Mouse (Mus musculus) adipocyte (in vitro differentiated cells): ENCODE measurements around the gene Prkg1.
A peak's percentile ranks its signal among the peaks of the same experiment; 100 is the strongest.

ENCODE experiments used
- DNase-seq: peaks from one replicate; pipeline ENCODE4 v3.0.0-alpha.2; 2016; ENCODE audit warnings: low spot score

Prkg1 gene

DNA sequence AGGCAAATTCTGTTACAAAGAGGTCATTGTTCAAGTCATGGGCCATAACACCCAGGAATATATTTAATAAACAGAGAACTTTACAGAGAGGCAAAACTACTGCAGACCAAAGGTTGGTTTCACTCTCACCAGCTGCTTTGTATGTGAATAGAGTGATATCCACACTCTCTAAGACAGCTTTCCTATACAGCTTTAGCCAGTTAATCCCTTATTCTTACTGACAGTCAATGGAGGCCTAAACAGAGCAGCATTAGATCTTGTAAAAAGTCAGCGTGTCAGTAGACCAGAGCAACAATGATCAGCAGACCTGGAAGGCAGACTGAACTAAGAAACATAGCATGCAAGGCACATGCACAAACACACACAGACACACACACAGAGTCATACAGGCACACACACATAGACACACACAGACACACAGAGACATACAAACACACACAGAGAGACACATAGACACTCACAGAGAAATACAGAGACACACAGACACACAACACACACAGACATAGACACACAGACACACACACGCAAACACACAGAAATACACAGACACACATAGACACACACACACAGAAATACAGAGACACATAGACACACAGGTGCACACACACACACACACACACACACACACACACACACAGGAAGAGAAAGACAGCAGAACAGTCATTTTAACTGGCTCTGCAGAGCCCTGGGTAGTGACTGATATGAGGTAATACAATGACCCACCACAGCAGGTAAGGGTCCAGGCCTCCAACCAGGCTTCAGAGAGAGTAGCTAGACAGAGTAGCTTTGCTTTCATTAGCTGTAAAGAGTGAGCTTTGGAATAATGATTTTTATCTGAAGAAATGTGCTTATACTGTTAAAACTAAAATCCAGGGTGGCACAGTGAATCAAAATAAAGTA, 723.6 kb downstream of the Prkg1 start:
- DNase-seq, result no peak

DNA sequence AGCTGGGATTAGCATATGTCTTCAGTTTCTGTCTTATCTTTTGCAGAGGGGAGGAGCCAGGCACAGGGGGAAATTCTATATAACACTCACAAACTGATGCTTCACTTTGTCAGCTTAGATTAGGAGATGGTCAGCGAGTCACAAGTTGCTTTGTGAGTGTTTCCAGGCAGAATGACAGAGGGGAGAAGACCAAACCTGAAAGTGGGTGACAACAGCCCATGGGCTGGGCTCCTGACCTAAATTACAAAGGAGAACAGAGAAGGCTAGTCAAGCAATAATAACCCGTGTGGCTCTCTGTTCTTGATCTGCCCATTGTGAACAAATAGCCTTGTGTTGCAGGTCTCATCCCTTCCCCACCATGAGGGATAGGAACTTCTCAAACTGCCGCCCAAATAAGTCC, 725.9 kb downstream of the Prkg1 start:
- DNase-seq, result no peak

DNA sequence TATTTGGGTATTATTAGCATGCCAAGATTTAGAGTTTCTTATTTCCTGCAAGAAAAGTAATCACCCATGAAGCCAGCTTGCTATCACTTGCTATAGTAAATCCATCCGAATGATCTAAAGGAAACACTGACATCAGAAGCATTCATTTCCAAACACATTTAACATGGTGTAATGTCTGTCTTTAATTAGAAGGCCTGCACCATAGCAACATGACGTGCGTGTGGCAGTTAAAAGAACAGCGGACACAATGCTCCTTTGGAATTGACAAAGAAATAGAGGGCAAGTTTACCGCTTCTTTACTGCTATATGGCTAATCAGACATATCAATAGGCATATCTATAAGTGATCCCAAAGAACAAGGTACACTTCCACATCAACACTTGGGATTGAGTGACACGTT, 733.2 kb downstream of the Prkg1 start:
- DNase-seq, result no peak

DNA sequence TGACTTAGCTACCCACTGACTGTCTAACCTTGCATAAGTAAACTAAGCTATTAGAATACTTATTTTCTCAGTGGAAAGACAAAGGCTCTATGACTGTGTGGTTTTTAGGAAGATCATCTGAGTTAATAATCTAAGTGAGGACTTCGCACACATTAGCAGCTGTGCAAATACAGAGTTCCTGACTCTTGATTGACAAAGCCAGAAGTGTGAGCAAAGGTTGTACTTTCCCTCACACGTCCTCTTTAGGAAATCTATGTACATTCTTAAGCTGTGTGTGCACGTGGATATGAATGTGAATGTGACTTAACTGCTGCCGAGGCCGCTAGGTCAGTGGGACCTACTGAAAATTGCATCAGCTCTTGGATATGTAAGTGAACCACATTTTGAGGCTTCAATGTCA, 738.0 kb downstream of the Prkg1 start:
- DNase-seq, result no peak

DNA sequence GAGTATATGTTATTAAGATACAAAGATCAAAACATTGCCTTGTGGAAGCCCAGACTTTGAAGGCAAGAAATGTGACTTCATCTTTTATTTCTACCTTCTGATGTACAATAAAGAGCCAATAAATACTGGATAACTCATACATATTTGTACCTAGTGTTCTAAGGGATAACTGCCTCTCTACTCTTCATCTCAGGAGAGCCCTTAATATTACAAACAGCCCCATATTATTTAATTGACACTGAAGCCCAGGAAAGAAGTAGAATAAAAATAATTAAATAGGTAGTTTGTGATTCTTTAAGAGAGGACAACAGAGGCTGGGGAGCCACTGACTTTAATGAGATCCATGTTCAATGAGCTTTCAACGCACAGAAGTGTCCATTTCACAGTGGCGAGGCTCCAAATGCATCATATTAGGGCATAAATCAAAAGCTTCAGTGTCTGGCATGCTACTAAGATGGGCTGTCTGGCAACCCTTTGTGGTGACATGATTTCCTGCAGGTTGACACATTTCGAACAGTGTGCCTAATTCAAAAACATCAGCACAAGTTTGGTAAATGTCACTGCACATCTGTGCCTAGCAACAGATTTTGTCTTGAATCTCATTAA, 753.2 kb downstream of the Prkg1 start:
- DNase-seq, result no peak

DNA sequence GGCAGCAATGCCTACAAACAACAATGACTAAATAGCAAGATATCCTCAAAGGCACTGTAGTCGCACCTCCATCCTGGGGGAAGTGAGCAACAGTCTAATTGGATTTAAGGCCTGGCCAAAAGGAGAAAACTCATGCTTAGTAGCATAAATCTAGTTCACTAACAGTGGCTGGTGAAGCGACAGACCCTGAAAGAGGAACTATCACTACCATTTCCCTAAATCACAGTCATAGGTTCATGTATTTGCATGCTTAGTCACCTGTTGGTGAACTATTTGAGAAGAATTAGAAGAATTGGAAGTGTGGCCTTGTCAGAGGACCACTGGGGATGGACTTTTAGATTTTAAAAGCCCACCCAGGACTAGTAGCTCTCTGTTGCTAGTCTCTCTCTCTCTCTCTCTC, 766.3 kb downstream of the Prkg1 start:
- no peak for DNase-seq

DNA sequence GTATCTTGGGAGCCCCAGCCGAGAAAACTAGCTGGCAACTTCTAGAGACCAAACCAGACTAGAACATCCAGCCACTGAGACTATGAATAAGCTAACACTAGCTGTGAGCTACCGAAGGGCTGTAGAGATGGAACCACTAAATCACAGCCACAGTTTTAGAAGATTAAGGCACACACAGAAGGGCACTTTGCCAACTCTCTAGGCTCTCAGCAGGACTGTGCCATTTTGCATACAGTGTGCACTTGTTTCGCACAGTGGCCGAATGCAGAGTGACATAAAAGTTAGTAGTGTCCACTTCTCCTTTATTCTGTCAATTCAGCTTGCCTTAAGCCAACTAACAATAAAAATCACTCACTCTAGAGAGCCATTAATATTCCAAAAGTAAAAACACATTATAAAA, 774.4 kb downstream of the Prkg1 start:
- no peak for DNase-seq

DNA sequence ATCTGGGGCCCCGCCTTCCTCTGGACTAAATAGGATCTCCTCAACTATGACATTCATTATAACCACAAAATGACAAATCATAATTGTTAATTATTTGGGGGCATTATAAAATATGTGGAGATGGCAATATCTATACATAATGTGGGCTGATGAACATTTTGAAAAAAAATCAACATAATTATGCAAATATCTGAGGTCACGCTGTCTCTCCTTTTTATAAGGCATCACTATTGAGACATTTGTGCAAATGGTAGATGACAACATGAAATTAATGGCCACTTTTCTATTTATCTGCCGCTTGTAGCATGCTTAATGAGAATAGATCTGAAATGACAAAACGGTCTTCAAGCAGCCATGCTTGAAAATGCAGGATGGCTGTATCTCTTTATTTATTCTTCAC, 782.4 kb downstream of the Prkg1 start:
- no peak for DNase-seq

DNA sequence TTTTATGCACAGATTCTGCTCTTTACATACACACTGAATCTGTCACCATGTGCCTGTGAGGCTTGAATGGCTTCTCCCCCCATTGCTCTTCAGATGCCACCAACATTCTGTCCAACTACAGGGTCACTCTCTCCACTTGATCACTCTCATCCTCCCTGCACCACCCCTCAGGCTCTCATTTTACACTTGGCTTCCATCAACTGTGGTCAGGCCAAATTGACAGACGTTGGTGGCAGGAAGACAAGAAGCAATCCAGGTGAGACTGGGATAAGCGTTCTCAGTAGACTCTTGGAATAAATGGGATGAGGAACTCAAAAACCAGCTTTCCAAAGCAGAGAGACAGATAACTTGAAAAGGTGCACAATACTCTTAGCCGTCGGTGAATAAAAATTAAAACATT, 786.7 kb downstream of the Prkg1 start:
- DNase-seq, result no peak

DNA sequence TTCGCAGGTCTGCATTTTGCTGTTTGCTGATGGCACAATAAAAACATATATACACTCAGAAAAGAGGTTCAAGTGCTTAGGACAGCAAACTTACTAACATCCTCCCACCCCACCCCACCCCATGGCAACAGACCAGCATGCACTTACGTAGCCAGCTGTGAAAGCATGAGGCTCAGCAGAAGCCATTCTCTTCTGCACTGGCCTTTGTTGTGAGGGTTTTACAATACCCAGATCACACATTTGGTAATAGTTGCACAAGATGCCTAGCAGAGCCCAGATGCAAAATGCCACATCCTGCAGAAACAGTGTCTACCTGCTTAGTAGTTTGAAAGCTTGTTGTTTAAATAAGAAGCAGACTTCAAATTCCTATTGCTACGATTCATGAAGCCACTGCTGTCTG, 814.2 kb downstream of the Prkg1 start:
- no peak for DNase-seq

DNA sequence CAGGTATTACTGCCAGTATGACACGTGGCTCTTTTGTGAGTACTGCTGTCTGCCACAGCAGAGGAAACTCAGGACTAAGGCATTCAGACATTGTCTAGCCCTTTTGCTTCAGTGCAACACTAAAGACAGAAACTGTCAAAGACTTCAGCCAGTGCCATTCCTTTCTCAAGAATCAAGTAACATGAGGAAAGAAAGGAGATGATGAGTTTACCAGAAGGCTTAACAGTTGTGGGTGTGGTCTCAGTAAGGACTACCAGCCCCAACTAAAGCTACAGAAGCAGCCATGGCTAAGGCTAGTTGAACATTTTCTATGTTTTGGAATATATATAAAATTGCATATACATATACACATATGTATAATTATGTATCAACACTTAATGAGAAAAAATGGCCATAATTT, 816.6 kb downstream of the Prkg1 start:
- no peak for DNase-seq

DNA sequence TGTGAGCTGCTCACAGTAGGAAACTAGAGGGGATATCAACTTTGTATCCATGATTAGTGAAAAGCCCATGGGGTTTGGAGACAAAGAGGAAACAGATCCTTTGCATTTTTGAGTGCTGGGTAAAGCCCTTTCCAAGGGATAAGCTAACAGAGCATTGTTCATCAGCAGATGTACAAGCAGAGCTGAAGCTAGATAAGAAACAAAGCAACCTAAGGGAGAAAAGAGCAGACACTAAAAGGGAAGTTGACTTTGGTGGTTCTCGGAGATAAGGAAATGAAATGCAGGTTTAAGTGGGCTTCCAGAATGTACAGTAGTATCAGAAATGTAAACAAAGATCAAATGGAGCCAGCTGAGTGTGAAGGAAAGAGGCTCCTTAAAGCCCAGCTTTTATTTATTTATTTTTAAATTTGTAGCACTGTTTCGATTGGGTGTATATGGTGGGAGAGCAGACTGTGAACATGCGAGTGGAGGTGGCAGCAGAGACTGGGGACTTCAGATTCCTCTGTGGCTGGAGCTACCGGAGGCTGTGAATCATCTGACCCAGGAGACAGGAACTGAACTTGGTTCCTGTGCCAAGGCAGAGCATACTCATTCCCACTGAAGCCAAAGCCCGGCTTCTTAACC, 822.4 kb downstream of the Prkg1 start:
- DNase-seq, result peak; percentile 11

DNA sequence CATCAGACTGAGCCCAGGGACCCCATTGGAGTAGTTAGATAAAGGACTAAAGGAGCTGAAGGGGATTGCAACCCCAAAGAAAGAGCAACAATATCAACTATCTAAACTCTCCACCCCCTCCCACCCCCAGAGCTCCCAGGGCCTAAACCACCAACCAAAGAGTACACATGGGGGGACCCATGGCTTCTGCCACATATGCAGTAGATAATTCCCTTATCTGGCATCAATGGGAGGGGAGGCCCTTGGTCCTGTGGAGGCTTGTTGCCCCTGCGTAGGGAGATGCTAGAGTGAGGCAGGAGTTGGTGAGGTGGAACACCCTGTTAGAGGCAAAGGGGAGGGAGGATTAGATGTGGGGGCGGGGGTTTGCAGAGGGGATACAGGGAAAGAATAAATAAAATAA, 826.8 kb downstream of the Prkg1 start:
- no peak for DNase-seq

DNA sequence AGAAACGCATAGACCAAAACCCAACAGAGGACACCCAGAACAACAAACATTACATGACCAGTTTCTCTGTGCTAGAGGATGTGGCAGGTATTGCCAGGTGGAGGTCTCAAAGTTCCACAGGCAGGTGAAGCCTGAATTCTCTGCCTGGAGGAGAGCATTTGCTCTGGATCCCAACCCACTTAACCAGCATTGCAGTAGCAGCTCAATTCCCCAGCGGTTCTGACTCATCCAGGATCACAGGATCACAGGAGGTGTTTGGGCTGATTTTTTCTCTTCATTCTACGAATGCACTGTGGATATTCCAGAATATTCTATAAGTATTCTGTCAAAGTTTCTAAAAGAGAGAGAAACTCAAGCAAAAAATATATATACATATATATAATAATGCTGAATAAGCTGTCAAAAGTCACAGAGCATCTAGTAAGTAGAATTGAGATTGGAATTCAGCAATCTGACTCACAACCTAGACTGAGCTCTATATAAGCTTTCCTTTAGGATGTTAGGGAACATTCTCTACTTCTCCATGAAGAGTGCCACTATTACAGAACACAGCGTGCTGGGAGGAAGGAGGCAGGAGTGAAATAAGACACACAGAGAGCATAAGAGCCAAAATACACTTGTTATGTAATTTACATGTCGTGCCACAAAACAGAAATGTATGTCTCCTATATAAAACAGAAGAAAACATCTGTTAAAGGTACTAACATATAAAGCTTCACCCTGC, 833.2 kb downstream of the Prkg1 start:
- DNase-seq, result no peak

DNA sequence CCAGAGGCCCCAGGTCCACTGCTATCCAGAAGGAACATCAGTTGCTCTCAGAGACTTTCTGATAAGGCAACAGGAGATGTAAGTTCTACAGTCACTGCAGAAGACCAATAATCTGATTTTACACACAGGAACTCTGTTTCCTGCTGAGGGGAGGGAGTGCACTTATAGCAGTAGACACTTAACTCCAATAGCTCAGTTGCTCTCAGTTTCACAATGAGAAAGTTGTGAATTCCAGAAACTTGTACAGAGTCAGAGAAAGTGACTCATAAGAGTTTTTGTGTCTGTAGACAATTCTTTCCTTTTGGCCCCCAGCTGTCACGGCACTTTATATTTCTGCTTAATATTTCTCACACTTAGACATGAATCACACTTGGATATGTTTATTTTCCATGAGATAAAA, 840.8 kb downstream of the Prkg1 start:
- DNase-seq, result no peak

DNA sequence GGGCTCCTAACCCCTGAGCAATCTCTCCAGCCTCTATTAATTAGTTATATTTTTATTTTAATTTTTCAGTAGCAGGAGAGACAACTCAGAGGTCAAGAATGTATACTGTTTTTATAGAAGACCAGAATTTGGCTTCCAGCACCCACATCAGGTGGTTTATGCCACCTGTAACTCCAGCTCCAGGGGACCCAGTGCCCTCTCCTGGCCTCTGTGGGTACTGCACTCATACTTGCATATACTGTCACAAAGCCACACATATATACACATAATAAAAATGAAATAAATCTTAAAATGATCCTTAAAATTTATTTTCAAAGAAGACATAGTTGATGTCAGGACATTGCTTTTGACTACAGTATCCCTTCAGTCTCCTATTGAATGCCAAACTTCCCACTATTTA, 862.5 kb downstream of the Prkg1 start:
- no peak for DNase-seq

DNA sequence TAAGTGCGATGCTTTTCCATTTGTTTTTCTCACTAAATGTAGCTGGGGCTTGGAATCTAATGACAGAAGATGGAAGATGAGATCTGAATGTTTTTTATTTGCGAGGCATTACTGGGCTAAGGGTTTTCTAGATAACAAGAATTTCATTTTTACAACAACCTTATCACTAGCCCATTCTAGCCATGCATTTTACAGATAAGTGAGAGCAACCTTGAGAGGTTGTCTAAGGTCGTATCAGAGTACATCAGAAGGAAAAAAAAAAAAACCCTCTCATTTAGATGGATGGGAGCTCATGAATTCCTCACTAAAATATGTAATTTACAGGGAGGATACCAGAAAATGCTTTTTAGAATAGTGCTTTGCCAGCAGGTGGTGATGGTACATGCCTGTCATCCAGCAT, 863.8 kb downstream of the Prkg1 start:
- DNase-seq, result no peak

DNA sequence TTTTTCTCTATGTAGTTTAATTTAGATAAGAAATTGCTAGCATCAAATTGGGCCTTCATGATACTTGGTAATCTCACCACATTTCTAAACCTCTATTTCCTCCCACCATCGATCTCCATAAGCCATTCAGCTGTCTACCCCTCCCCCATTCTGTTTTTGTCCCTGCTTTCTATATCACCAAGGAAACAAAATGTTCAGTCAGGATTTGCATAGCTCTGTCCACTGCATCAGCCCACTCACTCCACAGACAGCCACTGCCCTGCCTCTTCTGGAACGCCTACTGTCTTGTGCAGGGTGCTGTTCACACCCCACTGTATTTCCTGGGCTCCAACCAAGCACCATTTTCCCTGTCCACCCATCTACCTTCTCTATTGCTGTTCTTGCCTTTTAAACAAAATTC, 874.5 kb downstream of the Prkg1 start:
- no peak for DNase-seq

DNA sequence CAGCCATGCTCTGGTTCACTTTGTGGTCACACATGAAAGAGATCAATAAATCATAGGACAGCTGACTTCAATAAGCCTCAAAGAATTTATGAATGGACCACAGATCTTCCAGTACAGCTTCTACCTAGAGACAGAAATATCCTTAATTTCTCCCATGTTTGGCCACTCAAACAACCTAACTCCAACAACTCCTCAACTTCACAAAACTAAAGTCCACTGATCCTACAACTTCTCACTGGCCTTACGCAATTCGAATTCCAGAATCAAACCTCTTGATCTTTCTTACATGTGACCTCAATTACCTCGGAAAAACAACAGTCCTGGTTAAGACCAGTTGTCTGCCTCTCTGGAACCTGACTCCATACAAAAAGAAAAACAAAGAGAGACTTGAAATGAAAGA, 875.0 kb downstream of the Prkg1 start:
- DNase-seq, result no peak

DNA sequence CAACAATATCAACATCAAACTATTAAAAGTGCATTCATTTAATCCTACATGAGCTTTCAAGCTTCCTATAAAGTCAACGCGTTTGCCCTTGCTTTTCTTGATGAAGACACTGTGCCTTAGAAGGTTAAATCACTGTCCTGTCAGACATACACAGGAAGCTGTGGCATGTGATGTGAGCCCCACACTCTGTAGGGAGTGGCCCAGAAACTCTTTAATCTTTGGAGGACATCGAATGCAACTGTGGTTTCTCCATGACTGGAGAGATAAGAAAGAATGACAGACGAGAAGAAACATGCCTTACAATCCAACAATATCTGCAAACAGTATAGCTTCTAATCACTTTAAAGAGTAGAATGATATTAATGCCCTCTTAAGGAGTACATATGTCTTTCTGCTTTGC, 903.4 kb downstream of the Prkg1 start:
- DNase-seq, result no peak

DNA sequence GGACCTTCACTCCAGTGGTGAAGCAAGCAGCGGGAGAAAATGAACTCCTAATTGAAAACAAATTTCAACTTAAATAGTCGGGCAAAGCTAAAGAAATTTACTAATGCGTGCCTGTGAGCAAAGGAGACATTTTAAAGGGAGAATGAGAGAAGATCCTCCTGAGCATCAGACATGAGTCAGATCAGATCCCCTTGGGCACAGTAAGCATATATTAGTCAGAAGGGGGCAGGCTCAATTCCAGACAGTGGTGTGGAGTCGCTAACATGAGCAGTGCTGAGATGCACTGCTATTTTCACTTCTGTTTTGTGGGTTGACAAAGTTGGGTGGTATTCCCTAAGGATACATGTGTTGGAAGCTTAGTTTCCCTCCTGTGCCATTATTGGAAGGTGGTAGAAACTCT, 913.8 kb downstream of the Prkg1 start:
- DNase-seq, result no peak

DNA sequence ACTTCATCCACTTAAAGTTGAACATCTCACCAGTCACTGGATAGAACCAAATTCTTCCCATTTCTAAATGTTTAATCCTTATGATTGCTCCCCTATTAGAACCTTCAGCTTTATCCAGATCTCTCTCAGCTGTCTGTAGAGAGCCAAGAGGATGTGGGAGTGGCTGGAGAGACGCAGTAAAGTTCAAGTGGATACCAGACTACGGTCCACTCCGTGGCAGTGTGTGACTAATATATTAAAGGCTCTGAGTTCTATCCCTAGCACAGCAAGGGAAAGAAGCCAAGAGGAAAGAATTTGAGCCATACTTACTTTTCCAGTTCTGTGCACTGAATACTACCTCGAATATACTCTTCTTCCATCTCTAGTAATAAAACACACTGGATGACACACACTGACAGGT, 919.9 kb downstream of the Prkg1 start:
- DNase-seq, result no peak

DNA sequence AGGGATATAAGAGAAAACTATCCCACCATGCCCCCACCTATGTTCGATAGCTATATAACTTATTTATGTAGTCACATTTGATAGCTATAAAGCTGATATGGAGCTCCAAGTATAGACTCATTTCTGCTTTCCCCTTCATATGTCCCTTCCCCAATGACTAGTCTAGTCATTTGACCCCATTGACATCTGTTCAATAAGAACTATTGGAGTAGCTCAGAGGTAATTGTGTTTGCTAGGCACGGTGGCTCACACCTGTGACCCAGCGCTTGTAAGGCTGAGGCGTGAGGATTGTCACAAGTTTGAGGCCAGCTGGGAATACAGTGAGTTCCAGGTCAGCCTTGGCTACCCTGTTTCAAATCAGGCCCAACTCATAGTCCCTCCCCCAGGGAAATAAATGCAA, 921.2 kb downstream of the Prkg1 start:
- DNase-seq, result no peak
